Mouse (Mus musculus) heart, embryonic 13.5 days (tissue): Measurements from ENCODE around the gene Rxfp3. TPM values are rescaled to one million over a fixed set of nuclear protein-coding genes. Genes with fewer than 3 reads are reported as not detected.
"Not testable (repeated sequence)": the region's sequence is repeated elsewhere in the genome, so short reads cannot be mapped to it uniquely, and the experiment has no call there.

ENCODE experiments used
- ATAC-seq: fragments of 200-750 bp; cut with Nextera tagmentation; 2 replicates; pipeline ENCODE4 v1.8.0; 2017; ENCODE audit warnings: moderate TSS enrichment; ENCODE audit not compliant: insufficient number of reproducible peaks, low FRiP score, low TSS enrichment; ENCODE audit errors: extremely low read depth
- H3K27ac ChIP-seq: fragments of 300-500 bp; sonication (generic); replicated peaks from 2 replicates; pipeline ENCODE4 v1.5.1; 2015; ENCODE audit warnings: moderate library complexity, mild to moderate bottlenecking, inconsistent platforms
- H3K27me3 ChIP-seq: fragments of 300-500 bp; sonication (generic); replicated peaks from 2 replicates; pipeline ENCODE4 v1.6.1; 2015; ENCODE audit warnings: mild to moderate bottlenecking, inconsistent platforms
- H3K36me3 ChIP-seq: fragments of 300-500 bp; sonication (generic); 2 replicates; pipeline ENCODE4 v1.6.1; 2015; ENCODE audit warnings: mild to moderate bottlenecking, inconsistent platforms
- H3K4me1 ChIP-seq: fragments of 300-500 bp; sonication (generic); 2 replicates; pipeline ENCODE4 v1.6.1; 2015; ENCODE audit warnings: inconsistent platforms
- H3K4me2 ChIP-seq: fragments of 300-500 bp; sonication (generic); 2 replicates; pipeline ENCODE4 v1.6.1; 2015; ENCODE audit warnings: inconsistent platforms, mild to moderate bottlenecking, moderate library complexity
- H3K4me3 ChIP-seq: fragments of 300-500 bp; sonication (generic); 2 replicates; pipeline ENCODE4 v1.5.1; 2015; ENCODE audit warnings: moderate library complexity, mild to moderate bottlenecking, inconsistent platforms
- H3K9ac ChIP-seq: fragments of 300-500 bp; sonication (generic); 2 replicates; pipeline ENCODE4 v1.6.1; 2015; ENCODE audit warnings: inconsistent platforms, mild to moderate bottlenecking, moderate library complexity
- H3K9me3 ChIP-seq: fragments of 300-500 bp; sonication (generic); 2 replicates; pipeline ENCODE4 v1.6.1; 2016; ENCODE audit warnings: inconsistent platforms
- WGBS: fragments of 180-500 bp; shearing (Covaris S2); methylation state at CpG from one replicate; pipeline ENCODE4 v1.1.7; 2015; ENCODE audit warnings: mixed read lengths; 5-methylcytosine and 5-hydroxymethylcytosine counted together
- polyA plus RNA-seq: library from polyadenylated mRNA; unstranded; fragments of >200 nt; fragmentation: Nextera tagmentation; extraction: Ambion mirVana; gene quantifications from 2 replicates; pipeline ENCODE4 v1.2.1, GENCODE M21; 2015

Rxfp3 gene
- polyA plus RNA-seq, 1 experiment from 2014 or later, result 0.07 TPM

DNA sequence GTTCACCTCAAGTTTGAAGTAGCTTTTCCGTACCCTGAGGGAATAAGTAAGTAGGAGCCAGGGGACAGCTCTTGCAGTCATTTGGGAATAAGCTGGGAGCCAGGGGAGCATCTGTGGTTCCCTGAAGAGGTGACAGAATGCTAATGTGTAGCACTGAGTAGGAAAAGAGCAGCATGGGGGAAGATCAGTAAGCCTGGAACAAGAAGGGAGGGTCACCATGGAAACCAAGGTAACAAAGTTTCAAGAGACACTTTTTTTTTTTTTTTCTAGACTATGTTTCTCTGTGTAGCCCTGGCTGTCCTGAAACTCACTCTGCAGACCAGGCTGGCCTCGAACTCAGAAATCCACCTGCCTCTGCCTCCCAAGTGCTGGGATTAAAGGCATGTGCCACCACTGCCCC, 51.3 kb downstream of the Rxfp3 start:
- not testable (repeated sequence) for H3K9ac ChIP-seq, ATAC-seq, H3K4me3 ChIP-seq, H3K9me3 ChIP-seq, H3K4me2 ChIP-seq, H3K27ac ChIP-seq, H3K4me1 ChIP-seq, H3K27me3 ChIP-seq
- H3K36me3 ChIP-seq, result peaks cover 35% of the 10 kb centered on the region
- 66% methylated on average over 2 of the region's 2 CpGs for WGBS

- no peak overlapping the region for H3K4me2 ChIP-seq
- H3K9ac ChIP-seq, result no peak overlapping the region
- H3K27me3 ChIP-seq, result no peaks in the 10 kb centered on the region
- peaks cover 9% of the 10 kb centered on the region for H3K4me1 ChIP-seq
- H3K4me3 ChIP-seq, result no peak overlapping the region
- H3K36me3 ChIP-seq, result peaks cover 33% of the 10 kb centered on the region
- no peak overlapping the region for H3K27ac ChIP-seq
- no peaks in the 10 kb centered on the region for H3K9me3 ChIP-seq
- 73% methylated on average over 6 of the region's 6 CpGs for WGBS
- ATAC-seq, result no peak
Observed at GRCm38 (mm10) chr15:10985756-10986155, 52.0 kb downstream of the Rxfp3 start.

Other genes starting within 250 kb of the Rxfp3 start
- 0.08 and 0.16 TPM in 2 replicates for gene C1qtnf3, start 85.7 kb downstream of the Rxfp3 start, polyA plus RNA-seq
- 12.1 and 14.6 TPM in 2 replicates for gene Amacr, start 56.2 kb downstream of the Rxfp3 start, polyA plus RNA-seq
- not detected in 2 replicates for gene Slc45a2, start 37.3 kb downstream of the Rxfp3 start, polyA plus RNA-seq
- 0.98 and 1.2 TPM in 2 replicates for gene Adamts12, start 26.8 kb upstream of the Rxfp3 start, polyA plus RNA-seq